Mouse (Mus musculus) testis, adult 10 weeks (tissue): Measurements from ENCODE around the gene Mrpl44. TPM values are rescaled to one million over a fixed set of nuclear protein-coding genes. Genes with fewer than 3 reads are reported as not detected.

Experiments used
- polyA plus RNA-seq: library from polyadenylated mRNA; stranded (reverse); fragments of 350-450 nt; fragmentation: Illumina TruSeq; extraction: RNeasy Lipid Tissue Mini Kit (QIAGEN cat#74804); gene quantifications from one replicate; pipeline ENCODE4 v1.2.3, GENCODE M21; 2014; ENCODE audit warnings: low read depth, low replicate concordance

The Mrpl44 gene
- polyA plus RNA-seq, result 5.5 TPM

DNA sequence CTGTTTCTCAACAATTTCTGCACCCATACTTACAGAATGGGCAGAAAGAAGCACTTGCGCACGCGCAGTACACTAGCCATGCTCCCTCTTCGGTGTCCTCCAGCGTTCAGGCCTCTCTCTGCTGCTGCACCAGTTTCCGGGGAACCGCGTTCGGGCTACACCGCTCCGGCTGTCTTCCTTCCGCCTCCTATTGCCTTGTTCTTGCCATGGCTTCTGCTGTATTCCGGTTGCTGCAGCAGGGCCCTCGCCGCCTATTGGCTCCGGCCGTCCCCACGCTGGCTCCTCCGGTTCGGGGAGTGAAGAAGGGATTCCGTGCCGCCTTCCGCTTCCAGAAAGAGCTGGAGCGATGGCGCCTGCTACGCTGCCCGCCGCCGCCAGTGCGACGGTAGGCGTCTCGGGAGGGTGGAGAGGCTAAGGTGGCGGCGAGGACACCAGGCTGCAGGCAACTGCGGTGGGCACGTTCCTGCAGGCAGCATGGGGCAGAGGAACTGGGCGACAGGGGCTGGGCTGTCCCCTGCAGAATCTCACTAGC is at the start of gene Mrpl44, which contains the start of gene Wdfy1:
Mrpl44 (plus strand) TSS at position 92 of the 532 bp plus-strand sequence.
Wdfy1 (minus strand) TSS at position 217 of the 532 bp plus-strand sequence.

Other genes with a start within 250 kb of the Mrpl44 start
- gene Ap1s3, start 104.0 kb upstream of the Mrpl44 start, polyA plus RNA-seq, result 1.3 TPM
- 19.4 TPM for gene Wdfy1, start 125 bp downstream of the Mrpl44 start, polyA plus RNA-seq
- gene Serpine2, start 85.2 kb downstream of the Mrpl44 start, polyA plus RNA-seq, result 1.8 TPM